Mouse (Mus musculus) heart, embryonic 14.5 days (tissue): Measurements from ENCODE around the gene Rhbdf1. TPM values are rescaled to one million over a fixed set of nuclear protein-coding genes. Genes with fewer than 3 reads are reported as not detected.

ENCODE experiments used
- ATAC-seq: fragments of 200-750 bp; cut with Nextera tagmentation; 2 replicates; pipeline ENCODE4 v1.8.0; 2017; ENCODE audit warnings: low read depth, moderate TSS enrichment; ENCODE audit not compliant: insufficient number of reproducible peaks, insufficient read depth, low FRiP score
- H3K27ac ChIP-seq, 2 experiments: fragments of 200-500 bp in 1 of 2; fragments of 300-500 bp in 1 of 2; sonication (generic) in 1 of 2; replicated peaks in 1 of 2; 2 replicates each; pipeline ENCODE4 v1.5.1; 2012 to 2014; ENCODE audit warnings: low read depth in 2 of 2, low read length in 2 of 2, control low read depth in 1 of 2, mild to moderate bottlenecking in 1 of 2, mixed read lengths in 1 of 2; ENCODE audit not compliant: control insufficient read depth in 1 of 2, insufficient read depth in 1 of 2
- H3K27me3 ChIP-seq: fragments of 300-500 bp; sonication (generic); 2 replicates; pipeline ENCODE4 v1.6.1; 2014; ENCODE audit warnings: mild to moderate bottlenecking, low read length, control low read depth; ENCODE audit not compliant: control insufficient read depth, insufficient read depth
- H3K36me3 ChIP-seq: fragments of 300-500 bp; sonication (generic); 2 replicates; pipeline ENCODE4 v1.6.1; 2014; ENCODE audit warnings: mild to moderate bottlenecking, control low read depth, low read length, mixed read lengths; ENCODE audit not compliant: control insufficient read depth, insufficient read depth
- H3K4me1 ChIP-seq, 2 experiments: fragments of 200-500 bp in 1 of 2; fragments of 300-500 bp in 1 of 2; sonication (generic) in 1 of 2; 2 replicates each; pipeline ENCODE4 v1.6.1; 2012 to 2014; ENCODE audit warnings: low read length in 2 of 2, control low read depth in 1 of 2, mixed read lengths in 1 of 2; ENCODE audit not compliant: control insufficient read depth in 2 of 2, insufficient read depth in 2 of 2
- H3K4me2 ChIP-seq: fragments of 300-500 bp; sonication (generic); 2 replicates; pipeline ENCODE4 v1.6.1; 2014; ENCODE audit warnings: mild to moderate bottlenecking, low read length
- H3K4me3 ChIP-seq, 2 experiments: fragments of 200-500 bp in 1 of 2; fragments of 300-500 bp in 1 of 2; sonication (generic) in 1 of 2; 2 replicates each; pipeline ENCODE4 v1.5.1; 2012 to 2014; ENCODE audit warnings: low read length in 2 of 2, mild to moderate bottlenecking in 2 of 2, control low read depth in 1 of 2, low read depth in 1 of 2, moderate library complexity in 1 of 2; ENCODE audit not compliant: control insufficient read depth in 1 of 2, insufficient read depth in 1 of 2
- H3K9ac ChIP-seq: fragments of 300-500 bp; sonication (generic); 2 replicates; pipeline ENCODE4 v1.6.1; 2014; ENCODE audit warnings: mild to moderate bottlenecking, low read length
- H3K9me3 ChIP-seq: fragments of 300-500 bp; sonication (generic); 2 replicates; pipeline ENCODE4 v1.6.1; 2016; ENCODE audit warnings: low read length, control low read depth; ENCODE audit not compliant: control insufficient read depth
- WGBS: fragments of 180-500 bp; shearing (Covaris S2); extraction: QIAGEN DNeasy Blood & Tissue Kit; methylation state at CpG from one replicate; pipeline ENCODE4 v1.1.7; 2014; 5-methylcytosine and 5-hydroxymethylcytosine counted together
- polyA plus RNA-seq: library from polyadenylated mRNA; unstranded; fragments of >200 nt; fragmentation: Nextera tagmentation; extraction: Ambion mirVana; gene quantifications from 2 replicates; pipeline ENCODE4 v1.2.1, GENCODE M21; 2014

The Rhbdf1 gene
- polyA plus RNA-seq, 1 experiment from 2014 or later: 26.6 TPM

DNA sequence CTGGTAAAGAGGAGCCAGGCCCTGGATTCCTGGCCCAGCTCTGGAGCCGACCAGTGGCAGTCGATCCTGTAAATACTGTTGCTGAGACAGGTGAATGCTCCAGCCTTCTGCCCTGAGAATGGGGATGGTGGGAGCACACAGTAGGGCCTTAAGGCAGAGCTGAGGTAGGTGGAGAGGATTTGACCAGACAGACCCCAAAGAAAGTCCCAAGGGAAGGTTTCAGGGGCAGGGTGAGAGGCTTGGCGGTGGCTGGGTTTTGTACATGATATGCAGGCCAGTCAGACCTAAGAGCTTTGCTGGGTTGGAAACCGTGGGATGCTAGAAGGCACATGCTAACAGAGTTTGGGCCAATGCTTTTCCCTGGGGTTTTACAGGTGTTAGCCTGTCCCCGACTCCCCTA is 27.5 kb downstream of the Rhbdf1 start:
- no peak overlapping the region for H3K4me2 ChIP-seq
- no peaks in the 10 kb centered on the region for H3K36me3 ChIP-seq
- WGBS: 83% methylated on average over 5 of the region's 5 CpGs
- H3K4me1 ChIP-seq: peaks cover 6% of the 10 kb centered on the region in 2 experiments; a peak in 3 of 4 replicates
- no peaks in the 10 kb centered on the region; the same call in 1 of the 2 replicates for H3K27me3 ChIP-seq
- H3K9ac ChIP-seq: no peak overlapping the region
- no peak overlapping the region for H3K4me3 ChIP-seq
- H3K27ac ChIP-seq: no peak overlapping the region
- ATAC-seq: no peak
- no peaks in the 10 kb centered on the region for H3K9me3 ChIP-seq

DNA sequence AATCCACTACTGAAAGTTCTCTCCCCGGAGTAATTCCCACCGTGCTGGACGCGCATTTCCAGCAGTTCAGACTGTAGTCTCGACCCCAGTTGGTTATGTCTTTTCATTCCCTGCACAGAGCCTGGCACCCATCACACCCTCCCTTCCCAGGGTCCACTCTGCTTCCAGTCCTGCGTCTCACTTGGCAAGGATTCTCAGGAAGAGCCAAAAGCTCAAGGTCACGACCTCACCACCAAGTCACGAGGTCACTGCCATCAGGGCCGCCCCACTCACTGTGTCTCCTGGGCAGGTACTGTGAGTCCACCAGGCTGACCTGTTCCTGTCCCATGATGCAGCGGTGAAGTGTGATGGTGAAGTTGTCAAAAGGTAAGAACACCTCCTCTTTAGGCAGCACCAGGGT is 28.0 kb downstream of the Rhbdf1 start:
- H3K4me2 ChIP-seq: no peak overlapping the region
- WGBS: 69% methylated on average over 10 of the region's 10 CpGs
- H3K27ac ChIP-seq: no peak overlapping the region
- no peak overlapping the region for H3K4me3 ChIP-seq
- ATAC-seq: no peak
- H3K9ac ChIP-seq: no peak overlapping the region
- peaks cover 6% of the 10 kb centered on the region in 2 experiments; a peak in 3 of 4 replicates for H3K4me1 ChIP-seq
- H3K36me3 ChIP-seq: no peaks in the 10 kb centered on the region
- H3K27me3 ChIP-seq: no peaks in the 10 kb centered on the region; the same call in 1 of the 2 replicates
- H3K9me3 ChIP-seq: no peaks in the 10 kb centered on the region

DNA sequence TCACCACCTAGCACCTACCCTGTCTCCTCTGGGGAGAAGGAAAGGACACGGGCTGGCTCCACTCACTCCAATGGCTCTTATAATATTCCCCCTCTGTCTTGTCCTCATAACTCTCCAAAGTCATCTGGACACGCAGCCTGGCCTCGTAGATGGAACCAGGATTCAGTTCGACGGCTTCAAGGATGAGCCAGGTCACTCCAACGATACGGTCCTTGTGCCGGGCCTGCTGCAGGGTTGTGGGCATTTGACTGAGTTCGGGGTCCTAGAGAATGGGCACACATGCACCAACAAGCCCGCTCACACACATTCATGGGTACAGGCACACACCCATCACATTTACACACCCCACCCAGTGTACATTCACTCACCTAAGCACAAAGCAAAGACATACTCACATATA is 28.9 kb downstream of the Rhbdf1 start:
- no peaks in the 10 kb centered on the region for H3K36me3 ChIP-seq
- H3K27me3 ChIP-seq: no peaks in the 10 kb centered on the region; the same call in 1 of the 2 replicates
- no peak overlapping the region for H3K27ac ChIP-seq
- no peak overlapping the region for H3K9ac ChIP-seq
- no peak overlapping the region for H3K4me3 ChIP-seq
- WGBS: 87% methylated on average over 10 of the region's 10 CpGs
- no peak for ATAC-seq
- H3K4me2 ChIP-seq: no peak overlapping the region
- H3K4me1 ChIP-seq: peaks cover 6% of the 10 kb centered on the region in 2 experiments; a peak in 3 of 4 replicates
- H3K9me3 ChIP-seq: no peaks in the 10 kb centered on the region

DNA sequence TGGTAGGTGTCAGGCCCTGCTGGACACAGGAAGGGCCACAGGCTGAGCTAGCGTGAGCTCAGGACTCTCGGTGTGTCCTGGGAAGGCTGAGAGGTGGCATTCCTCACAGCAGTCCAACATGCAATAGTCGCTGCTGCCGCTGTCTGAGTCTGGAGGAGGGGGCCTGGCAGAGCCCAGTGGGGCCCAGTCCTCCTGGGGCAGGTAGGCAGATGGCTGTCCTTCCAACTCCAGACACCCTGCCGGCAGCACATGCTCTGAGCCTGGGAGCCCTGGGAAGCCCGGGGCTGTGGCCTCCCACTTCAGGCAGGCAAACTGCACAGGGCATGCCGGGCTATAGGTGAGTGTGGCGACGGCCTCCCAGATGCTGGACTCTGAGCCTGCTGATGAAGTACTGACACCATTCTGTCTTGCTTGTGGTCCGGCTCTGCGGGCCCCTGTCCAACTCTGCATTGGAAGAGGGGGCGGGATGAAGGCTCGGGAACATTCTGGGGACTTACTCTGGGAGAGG is 31.4 kb downstream of the Rhbdf1 start:
- no peaks in the 10 kb centered on the region; the same call in 1 of the 2 replicates for H3K27me3 ChIP-seq
- no peak overlapping the region for H3K4me3 ChIP-seq
- peaks cover 6% of the 10 kb centered on the region in 2 experiments; a peak in 3 of 4 replicates for H3K4me1 ChIP-seq
- H3K27ac ChIP-seq: no peak overlapping the region
- no peaks in the 10 kb centered on the region for H3K36me3 ChIP-seq
- H3K9me3 ChIP-seq: no peaks in the 10 kb centered on the region
- WGBS: 70% methylated on average over 13 of the region's 13 CpGs
- ATAC-seq: no peak
- no peak overlapping the region for H3K9ac ChIP-seq
- H3K4me2 ChIP-seq: no peak overlapping the region

DNA sequence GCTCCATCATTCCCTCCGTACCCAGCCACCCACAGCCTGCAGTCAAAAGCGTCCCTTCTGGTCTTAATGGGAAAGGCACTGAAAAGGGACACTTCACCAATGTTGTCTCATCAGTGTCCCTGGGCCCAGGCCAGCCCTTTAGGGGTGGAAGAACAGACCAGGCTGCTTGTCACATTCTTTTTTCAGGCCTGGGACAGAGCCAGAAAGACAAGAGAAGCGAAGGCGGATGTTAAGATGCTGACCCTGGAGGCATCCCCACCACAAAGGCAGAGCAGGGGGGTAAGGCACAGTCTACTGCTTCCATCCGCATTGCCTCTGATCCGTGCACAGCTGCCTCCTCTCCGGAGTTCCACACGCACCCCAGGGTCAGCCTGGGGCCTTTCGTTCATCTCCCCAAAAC is 32.0 kb downstream of the Rhbdf1 start:
- Histone ChIP-seq H3K9ac (no peak overlapping the region), H3K36me3 (no peaks in the 10 kb centered on the region), H3K9me3 (no peaks in the 10 kb centered on the region), H3K4me2 (no peak overlapping the region), H3K4me3 (no peak overlapping the region), H3K4me1 (peaks cover 6% of the 10 kb centered on the region in 2 experiments; a peak in 3 of 4 replicates), H3K27ac (no peak overlapping the region), H3K27me3 (no peaks in the 10 kb centered on the region; the same call in 1 of the 2 replicates)
- 74% methylated on average over 9 of the region's 9 CpGs for WGBS
- ATAC-seq: no peak

DNA sequence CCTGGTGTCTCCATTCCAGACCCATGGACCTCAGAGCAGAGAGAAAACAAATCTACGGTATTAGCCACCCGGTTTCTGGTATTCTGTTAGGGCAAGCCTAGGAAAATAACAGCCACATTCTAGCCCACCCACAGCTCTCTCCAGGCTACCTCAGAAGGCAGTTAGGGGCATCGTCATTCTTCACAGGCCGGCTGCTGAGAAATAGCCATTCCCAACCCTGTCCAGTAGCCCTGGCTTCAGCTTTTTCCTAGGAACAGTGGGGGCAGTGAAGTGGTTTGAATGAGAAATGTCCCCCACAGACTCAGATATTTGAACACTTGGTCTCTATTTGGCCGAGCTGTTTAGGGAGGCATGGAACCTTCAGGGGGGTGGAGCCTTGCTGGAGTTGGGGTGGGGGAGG is 32.7 kb downstream of the Rhbdf1 start:
- H3K36me3 ChIP-seq: no peaks in the 10 kb centered on the region
- H3K4me3 ChIP-seq: no peak overlapping the region
- no peak overlapping the region for H3K4me2 ChIP-seq
- WGBS: 73% methylated on average over 5 of the region's 5 CpGs
- H3K27ac ChIP-seq: no peak overlapping the region
- peaks cover 6% of the 10 kb centered on the region in 2 experiments; a peak in 3 of 4 replicates for H3K4me1 ChIP-seq
- H3K9me3 ChIP-seq: no peaks in the 10 kb centered on the region
- H3K27me3 ChIP-seq: no peaks in the 10 kb centered on the region; the same call in 1 of the 2 replicates
- no peak overlapping the region for H3K9ac ChIP-seq
- no peak for ATAC-seq

DNA sequence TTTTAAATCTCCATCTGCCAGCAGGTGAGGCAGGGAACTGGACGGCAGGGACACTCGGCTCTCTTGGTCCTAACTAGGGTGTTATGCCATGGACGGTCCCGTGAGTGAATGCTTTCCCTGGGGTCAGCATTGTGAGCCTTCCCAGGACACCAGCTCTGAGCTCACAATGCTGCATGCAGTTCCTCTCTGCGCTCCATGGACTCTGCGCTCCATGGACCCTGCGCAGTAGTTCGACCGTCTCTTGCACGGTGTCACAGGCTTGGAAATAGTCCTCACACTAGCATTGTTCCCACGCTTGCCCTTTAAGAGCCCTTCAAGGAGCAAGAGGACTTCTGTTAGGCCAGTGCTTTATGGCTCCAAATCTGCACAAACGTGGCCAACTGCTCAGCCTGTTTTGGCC is 33.2 kb downstream of the Rhbdf1 start:
- Histone ChIP-seq H3K4me3 (no peak overlapping the region), H3K27ac (no peak overlapping the region), H3K27me3 (no peaks in the 10 kb centered on the region), H3K4me2 (no peak overlapping the region), H3K9ac (no peak overlapping the region), H3K9me3 (no peaks in the 10 kb centered on the region), H3K36me3 (no peaks in the 10 kb centered on the region), H3K4me1 (peaks cover 6% of the 10 kb centered on the region in 2 experiments; a peak in 3 of 4 replicates)
- 81% methylated on average over 12 of the region's 12 CpGs for WGBS
- ATAC-seq: no peak

DNA sequence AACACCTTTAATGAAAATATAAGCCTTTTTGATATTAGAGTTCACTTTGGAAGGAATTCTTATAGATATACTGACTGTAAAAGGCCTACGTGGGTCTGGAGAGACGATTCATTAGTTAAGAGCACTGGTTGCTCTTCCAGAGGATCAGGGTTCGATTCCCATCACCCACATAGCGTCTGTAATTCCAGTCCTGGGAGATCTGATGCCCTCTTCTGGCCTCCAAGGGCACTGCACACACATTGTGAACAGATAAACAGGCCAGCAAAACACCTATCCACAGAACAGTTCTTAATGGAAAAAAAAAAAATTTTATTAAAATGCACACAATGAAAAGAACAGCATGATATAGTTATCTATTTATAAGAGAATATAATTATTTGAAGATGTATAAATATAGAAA is 34.8 kb downstream of the Rhbdf1 start:
- H3K27ac ChIP-seq: no peak overlapping the region
- H3K4me2 ChIP-seq: no peak overlapping the region
- H3K4me3 ChIP-seq: no peak overlapping the region
- 86% methylated on average over 4 of the region's 4 CpGs for WGBS
- no peaks in the 10 kb centered on the region for H3K36me3 ChIP-seq
- H3K27me3 ChIP-seq: no peaks in the 10 kb centered on the region
- no peaks in the 10 kb centered on the region for H3K9me3 ChIP-seq
- H3K9ac ChIP-seq: no peak overlapping the region
- no peak for ATAC-seq
- peaks cover 6% of the 10 kb centered on the region in 2 experiments; a peak in 3 of 4 replicates for H3K4me1 ChIP-seq
